Mouse (Mus musculus) embryonic fibroblast, embryonic 13.5 days (primary cell): ENCODE measurements around the gene Arf3.

Experiments
- CTCF ChIP-seq: IDR thresholded peaks from 2 replicates; pipeline ENCODE4 v1.5.1; 2011; ENCODE audit warnings: mild to moderate bottlenecking, control low read depth, low read length, moderate library complexity, borderline replicate concordance; ENCODE audit not compliant: insufficient read depth
- POLR2A ChIP-seq: IDR thresholded peaks from 2 replicates; pipeline ENCODE4 v1.6.1; 2011; ENCODE audit warnings: low read depth, mild to moderate bottlenecking, control low read depth, low read length, moderate library complexity

GRCm38 (mm10) chr15:98788972-98789660 is 26.1 kb upstream of the Arf3 start:
- TF ChIP-seq POLR2A (no peak), CTCF (no peak)
